Mouse (Mus musculus) urinary bladder, postnatal 14 days (tissue): ENCODE data around the gene Tram1l1.
A peak's percentile ranks its signal among the peaks of the same experiment; 100 is the strongest.
"Not testable (repeated sequence)": the region's sequence is repeated elsewhere in the genome, so short reads cannot be mapped to it uniquely, and the experiment has no call there.

ENCODE experiments used
- DNase-seq: peaks from one replicate; pipeline ENCODE4 v3.0.0; 2021; ENCODE audit warnings: low spot score

Tram1l1 gene

DNA sequence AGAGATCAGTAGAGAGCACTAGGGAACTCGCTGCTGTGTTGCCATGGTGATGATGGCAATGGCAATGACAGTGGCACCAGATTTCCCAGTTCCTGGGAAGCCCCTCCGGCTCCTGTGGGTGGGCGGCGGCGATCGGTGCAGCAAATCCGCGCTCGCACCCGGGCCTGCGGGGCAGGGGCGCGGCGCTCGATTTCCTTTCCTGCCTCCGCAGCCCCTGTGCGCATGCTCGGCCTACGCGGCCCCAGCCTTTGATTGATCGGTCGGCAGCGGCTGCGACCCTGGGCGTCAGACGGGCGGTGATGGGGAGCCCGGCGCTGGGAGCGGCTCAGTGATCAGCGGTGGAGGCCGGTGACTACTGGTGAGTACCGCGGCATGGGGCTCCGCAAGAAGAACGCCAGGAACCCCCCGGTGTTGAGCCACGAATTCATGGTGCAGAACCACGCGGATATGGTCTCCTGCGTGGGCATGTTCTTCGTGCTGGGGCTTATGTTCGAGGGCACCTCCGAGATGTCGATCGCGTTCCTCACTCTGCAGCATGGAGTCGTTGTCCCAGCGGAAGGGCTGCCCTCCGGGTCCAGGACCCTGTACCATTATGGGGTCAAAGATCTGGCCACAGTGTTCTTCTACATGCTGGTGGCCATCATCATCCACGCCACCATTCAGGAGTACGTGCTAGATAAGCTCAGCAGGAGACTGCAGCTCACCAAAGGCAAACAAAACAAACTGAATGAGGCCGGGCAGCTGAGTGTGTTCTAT, at the start of gene Tram1l1:
Gene Tram1l1 (plus strand): TSS at position 35 of the 756 bp plus-strand sequence.
- peak; percentile 22 for DNase-seq

DNA sequence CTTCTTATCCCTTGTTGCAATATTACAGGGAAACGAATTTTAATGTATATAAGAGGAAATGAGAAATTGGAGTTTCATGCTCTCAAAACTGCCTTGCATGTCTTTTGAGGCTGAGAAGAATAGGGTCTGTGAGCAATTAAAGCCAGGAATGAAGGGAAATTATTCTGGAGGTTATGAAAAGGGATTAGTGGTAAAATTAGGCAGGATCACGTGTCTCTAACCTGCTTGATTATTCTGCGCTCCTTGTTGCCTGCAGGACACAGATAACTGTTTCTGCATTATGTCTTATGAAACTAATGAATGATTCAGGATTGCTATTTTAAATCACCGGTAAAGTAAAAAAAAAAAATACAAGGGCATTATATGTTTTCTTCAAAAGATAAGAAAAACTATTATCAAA, 49.4 kb upstream of the Tram1l1 start:
- no peak for DNase-seq

DNA sequence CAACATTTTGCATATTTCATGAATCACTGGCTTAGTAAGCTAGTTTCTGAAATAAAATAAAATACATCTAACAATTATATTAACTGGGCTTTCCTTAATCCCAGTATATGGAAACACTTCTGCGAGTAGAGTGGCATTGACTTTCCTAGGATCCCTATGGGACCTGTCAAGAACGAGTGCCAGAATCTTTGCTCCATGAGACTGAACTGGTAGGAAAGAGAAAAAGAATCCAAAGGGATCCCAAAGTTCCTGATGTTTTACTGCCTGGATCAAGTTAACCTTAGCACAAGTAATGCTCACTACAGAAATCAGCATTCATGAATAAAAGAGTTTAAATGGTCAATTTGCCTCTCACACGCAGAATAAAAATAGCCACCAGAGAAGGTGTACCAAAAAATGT, 49.0 kb upstream of the Tram1l1 start:
- no peak for DNase-seq

DNA sequence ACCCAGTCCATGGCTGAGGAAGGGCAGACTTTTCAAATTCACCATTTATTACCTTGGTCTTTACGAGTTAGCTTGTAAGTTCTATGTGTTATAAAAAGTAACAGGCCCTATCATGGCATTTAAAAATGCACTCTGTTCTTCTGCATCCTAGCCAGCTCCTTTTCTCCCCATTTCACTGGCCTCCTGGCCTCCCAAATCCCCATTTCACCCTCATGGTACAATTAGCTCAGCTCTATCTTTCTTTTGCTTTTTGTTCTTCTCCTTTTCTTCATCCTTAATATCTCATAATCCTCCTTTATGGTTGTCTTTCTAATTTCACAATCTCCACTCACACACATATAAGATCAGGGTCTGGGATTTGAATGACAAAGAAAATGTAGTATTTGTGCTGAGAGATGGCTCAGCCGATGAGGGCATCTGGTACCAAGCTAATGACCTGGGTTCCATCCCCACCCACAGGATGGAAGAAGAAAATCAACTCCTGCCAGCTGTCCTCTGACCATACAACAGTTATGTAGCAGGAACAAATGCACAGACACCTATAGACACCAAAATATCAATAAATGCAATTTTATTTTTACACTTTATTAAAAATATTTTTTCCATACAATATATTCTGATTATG, 48.1 kb upstream of the Tram1l1 start:
- DNase-seq: no peak

DNA sequence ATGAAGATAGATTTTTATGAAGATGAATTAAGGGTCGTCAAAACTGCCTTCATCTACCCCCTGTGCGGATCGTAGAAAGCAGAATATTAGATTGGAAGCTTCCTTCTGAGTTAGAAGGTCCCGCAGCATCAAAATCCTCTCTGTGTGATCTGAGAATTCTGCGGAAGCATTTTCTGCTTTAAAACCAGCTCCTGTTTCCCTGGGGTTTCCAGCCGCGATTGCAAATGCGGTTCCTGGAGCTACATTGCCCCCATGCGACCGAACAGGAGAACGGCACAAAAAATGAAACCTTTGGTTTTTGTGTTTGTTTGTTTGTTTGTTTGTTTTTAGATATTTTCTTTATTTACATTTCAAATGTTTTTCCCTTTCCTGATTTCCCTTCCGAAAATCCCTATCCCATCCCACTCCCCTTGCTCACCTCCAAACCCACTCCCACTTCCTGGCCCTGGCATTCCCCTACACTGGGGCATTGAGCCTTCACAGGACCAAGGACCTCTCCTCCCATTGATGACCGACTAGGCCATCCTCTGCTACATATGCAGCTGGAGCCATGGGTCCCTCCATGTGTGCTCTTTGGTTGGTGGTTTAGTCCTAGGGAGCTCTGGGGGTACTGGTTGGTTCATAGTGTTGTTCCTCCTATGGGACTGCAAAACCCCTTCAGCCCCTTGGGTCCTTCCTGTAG, 45.6 kb upstream of the Tram1l1 start:
- DNase-seq: peak; percentile 34

DNA sequence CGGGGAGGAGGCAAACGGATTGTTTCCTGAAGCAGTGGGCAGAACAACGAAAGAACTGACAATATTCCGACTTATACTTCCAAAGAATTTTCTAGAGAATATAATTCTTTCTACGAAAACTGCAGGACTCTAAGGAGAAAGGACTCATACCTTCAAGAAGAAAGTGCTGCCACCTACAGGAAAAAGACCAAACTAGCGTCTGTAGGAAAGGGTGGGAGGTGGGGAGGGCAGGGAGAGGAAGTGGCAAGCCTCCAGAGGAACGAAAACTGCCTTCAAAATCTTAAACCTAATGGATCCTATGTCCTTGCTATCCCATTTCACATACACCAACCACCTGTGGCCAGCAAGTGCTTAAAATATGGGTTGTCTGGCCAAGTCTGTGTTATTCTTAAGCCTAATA, 31.7 kb upstream of the Tram1l1 start:
- not testable (repeated sequence) for DNase-seq

DNA sequence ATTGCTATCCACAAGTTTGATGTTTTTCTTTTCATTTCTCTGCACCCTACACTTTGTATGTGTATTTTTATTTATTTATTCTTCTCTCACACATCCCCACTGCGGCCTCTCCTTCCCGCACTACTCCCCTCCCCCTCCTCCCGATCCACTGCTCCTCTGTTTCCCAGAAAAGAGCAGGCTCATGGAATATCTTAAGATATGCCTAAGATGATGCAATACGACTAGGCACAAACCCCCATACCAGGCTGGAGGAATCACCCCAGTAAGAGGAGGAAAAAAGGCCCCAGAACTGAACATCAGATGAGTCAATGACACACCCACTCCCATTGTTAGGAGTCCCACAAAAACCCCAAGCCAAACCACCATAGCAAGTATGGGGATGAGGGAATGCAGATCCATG, 1.4 kb upstream of the Tram1l1 start:
- no peak for DNase-seq

DNA sequence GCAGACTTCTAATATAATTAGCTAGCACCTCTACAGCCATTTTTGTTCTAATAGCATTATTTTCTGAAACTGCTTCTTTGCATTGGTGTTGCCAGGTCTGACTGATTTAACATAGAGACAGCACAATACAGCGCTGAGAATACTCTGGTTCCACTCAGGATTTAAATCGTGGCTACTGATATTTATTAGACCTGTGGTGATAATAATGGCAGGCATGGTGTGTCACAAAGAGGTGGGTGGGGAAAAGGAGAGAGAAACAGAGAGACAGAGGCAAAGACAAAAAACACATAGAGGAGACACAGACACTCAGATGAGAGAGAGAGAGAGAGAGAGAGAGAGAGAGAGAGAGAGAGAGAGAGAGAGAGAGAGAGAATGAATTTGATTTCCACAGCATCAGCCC, 257 bp upstream of the Tram1l1 start:
- no peak for DNase-seq

DNA sequence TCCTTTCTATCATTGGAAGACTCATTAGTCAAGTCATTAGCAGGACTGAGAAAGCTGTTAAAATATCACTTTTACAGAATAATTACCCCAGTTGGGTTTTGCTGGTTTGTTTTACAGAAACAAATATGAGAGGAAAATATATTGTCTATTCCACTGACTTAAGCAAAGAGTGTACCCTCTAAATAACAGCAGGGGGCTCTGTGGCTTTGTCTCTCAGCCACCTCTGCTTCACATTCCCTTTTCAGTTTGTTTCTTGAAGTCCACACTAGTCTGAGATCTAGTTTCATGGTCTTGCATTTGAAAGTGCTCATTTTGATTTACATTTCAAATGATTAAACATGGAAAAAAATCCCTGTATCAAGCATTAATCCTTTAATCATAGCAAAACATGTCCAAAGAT, 25.8 kb downstream of the Tram1l1 start:
- no peak for DNase-seq

DNA sequence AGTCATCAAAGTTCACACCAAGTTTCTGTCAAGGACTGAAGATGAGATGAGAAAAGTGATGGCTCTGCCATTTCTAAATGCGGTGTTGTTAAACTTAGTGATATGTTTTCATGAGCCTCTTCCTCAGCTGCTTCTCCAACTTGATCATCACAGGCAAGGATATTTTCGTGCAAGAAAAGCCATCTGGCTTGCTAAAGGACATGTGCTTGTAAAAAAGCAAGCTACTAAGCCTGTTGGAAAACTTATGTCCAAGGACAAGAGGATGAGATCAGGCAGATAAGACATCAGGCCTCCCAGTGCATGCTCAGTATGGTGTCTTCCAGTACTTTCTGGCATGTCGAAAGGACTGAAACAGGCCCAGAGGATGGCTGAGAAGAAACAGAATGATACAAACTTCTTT, 36.9 kb downstream of the Tram1l1 start:
- no peak for DNase-seq

DNA sequence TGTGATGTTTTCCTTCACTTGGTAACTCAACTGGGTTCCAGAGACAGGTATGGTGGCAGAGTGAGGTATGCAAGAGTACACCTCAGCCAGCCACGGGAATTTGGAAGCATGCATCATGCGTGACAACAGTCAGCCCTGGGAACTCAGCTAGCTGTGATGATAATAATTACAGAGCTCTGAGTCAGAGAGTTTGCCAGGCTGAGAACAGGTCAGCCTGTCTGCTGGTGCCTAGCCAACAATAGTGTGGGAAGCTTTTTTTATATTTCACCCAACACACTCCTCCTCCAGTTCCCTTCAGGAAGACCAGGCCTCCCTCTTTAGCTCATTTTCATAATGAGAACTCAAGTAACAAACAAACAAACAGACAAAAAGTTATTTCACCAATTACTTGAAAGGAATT, 51.4 kb downstream of the Tram1l1 start:
- no peak for DNase-seq
